Mouse (Mus musculus): ENCODE data around the gene Glrx.
"Not testable (repeated sequence)": the region's sequence is repeated elsewhere in the genome, so short reads cannot be mapped to it uniquely, and the experiment has no call there.

Glrx gene

DNA sequence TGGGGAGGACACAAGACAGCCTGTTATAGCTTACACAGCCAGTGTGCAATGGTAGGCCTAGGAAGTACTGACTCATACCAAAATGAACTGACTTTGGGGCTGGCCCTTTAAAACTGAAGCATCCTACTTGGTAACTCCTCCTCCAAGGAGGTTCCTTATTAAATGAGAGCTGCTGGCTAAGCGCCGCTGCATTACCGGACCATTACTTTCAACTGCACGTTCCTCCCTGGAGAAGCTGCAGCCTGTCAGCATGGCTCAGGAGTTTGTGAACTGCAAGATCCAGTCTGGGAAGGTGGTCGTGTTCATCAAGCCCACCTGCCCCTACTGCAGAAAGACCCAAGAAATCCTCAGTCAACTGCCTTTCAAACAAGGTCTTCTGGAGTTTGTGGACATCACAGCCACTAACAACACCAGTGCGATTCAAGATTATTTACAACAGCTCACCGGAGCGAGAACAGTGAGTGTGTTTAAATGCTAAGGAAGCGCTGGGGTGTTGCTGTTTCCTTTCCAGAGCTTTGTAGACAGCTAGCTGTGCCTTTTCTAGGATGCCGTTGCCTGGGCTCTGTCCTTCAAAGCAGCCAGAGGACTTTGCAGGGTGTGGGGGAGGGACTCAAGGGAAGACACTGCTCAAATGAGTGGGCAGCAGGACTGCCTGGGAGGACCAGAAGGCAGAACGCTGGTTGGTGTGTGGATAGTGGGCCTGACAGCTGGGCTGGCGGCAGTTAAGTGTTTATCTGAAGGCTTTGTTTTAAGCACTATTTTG is at the start of gene Glrx:
Gene Glrx, plus strand, starts transcription at position 150 of the 763 bp plus-strand sequence.
- DNase-seq (ENCODE audit: low read depth, low spot score) = peak; percentile 55

GRCm38 (mm10) chr13:75790550-75791205 is 49.0 kb upstream of the Glrx start:
- DNase-seq (ENCODE audit: low read depth, low spot score) = no peak

GRCm38 (mm10) chr13:75793863-75794629 is 45.6 kb upstream of the Glrx start:
- no peak for DNase-seq (ENCODE audit: low read depth, low spot score)

GRCm38 (mm10) chr13:75797369-75798141 is 42.1 kb upstream of the Glrx start:
- DNase-seq (ENCODE audit: low read depth, low spot score) = peak; percentile 61

DNA sequence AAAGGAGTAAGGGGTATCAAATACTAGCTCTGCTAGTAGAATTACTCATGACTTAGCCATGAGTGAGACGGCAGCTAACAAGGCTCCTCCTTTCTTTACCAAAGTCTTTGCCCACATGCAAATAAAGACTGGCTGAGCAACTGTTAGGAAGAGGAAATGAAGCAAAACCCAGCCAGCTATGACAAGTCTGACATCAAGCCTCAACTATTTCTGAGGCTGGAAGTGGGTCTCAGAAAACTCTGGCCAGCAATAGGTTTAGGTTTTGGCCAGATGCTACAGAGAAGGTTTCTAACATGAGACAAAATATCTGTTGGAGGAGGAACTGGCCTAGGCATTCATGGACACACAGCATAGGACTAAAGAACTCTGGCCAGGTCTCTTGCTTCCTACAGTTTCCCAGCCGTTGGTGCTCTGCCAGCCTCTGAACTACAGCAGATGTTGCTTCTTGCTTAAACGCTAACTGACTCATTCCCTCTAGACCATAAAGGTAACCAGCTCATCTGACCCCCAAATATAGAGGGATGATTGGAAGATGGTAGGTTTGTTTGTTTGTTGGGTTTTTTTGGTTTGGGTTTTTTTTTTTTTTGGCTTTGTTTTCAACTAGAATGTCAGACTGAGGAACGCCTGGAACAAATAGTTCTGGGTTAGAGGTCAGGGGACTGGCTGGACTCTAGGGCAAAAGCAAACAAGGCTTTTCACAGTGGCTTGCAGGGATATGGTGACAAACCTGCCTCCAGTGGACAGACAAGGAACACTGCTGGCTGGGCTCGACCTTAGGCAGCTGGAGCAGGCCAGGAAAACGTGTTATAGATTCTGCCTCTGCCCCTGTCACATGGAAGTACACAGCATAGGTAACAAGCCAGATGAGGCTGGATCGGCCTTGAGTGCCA is 41.0 kb upstream of the Glrx start:
- DNase-seq (ENCODE audit: low read depth, low spot score) = no peak

GRCm38 (mm10) chr13:75799421-75799820 is 40.2 kb upstream of the Glrx start:
- DNase-seq (ENCODE audit: low read depth, low spot score) = no peak

DNA sequence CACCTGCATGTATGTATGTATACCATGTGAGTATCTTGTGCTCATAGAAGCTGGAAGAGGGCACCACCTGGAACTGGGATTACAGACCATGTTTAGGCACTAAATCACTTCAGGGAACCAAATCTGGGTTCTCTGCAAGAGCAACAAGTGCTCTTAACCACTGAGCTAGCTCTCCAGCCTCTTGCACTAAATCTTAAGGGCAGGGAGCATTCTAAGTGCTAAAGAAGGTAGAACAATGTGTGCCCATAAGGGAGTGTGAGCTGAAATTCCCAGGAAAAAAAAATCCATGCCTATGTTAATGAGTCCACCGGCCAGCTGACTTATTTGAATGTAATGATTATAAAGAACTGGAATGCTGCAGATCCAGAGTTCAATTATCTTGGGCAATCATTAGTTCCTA is 31.7 kb upstream of the Glrx start:
- DNase-seq (ENCODE audit: low read depth, low spot score) = no peak

GRCm38 (mm10) chr13:75809957-75810356 is 29.7 kb upstream of the Glrx start:
- DNase-seq (ENCODE audit: low read depth, low spot score) = no peak

GRCm38 (mm10) chr13:75817183-75817582 is 22.5 kb upstream of the Glrx start:
- DNase-seq (ENCODE audit: low read depth, low spot score) = no peak

DNA sequence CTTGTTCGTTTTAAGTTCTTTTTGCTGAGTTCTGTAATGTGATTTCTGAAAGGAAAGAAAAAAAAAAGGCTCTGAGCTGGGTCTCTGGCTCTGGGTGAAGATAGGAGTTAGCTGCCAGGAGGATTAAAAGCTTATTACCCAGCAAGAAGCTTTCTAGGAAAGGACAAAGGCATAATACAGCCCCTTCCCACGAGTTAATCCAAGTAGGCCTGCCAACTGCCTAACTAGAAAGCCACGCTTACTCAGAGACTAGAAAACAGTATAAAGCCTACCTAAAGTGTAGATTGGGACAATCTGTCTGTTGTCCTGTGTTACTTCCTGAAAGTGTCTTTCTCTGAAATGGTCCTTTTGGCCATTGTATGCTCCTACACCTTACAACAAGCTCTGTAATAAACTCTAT is 21.2 kb upstream of the Glrx start:
- DNase-seq (ENCODE audit: low read depth, low spot score) = no peak

GRCm38 (mm10) chr13:75818945-75819706 is 20.5 kb upstream of the Glrx start:
- DNase-seq (ENCODE audit: low read depth, low spot score) = no peak

DNA sequence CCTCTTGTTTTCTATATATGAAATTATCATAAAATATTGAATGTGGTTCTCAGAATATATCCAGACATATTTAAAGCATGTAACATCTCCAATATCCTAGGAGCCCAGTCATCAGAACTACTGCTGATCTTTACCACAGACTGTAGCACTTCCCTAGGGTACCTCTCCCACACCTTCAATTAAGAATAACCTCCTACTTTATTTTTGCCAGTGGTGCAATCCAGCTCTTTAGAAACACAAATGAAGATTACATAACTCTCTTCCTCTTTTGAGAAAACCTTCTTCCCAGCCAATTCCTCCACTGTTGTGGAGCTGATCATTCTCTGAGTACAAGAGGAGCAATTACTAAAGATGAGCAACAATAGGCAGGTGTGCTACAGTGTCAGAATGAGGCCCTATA is 19.8 kb upstream of the Glrx start:
- no peak for DNase-seq (ENCODE audit: low read depth, low spot score)

DNA sequence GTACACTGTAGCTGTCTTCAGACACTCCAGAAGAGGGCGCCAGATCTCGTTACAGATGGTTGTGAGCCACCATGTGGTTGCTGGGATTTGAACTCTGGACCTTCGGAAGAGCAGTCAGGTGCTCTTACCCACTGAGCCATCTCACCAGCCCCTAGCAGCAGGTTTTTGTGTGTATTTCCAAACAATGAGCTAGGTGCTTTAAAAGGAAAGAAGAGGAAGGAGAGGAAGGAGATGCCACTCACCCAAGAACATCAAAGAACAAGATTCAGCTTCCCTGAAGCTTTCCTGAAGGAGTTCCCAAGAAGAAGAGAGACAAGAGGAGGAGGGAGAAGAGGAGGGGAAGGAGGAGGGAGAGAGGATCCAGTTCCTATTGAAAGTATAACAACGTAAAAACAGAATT is 17.3 kb upstream of the Glrx start:
- not testable (repeated sequence) for DNase-seq (ENCODE audit: low read depth, low spot score)

- DNase-seq (ENCODE audit: low read depth, low spot score) = no peak
Observed at GRCm38 (mm10) chr13:75823201-75823600, 16.5 kb upstream of the Glrx start.

GRCm38 (mm10) chr13:75824611-75825319 is 14.9 kb upstream of the Glrx start:
- no peak for DNase-seq (ENCODE audit: low read depth, low spot score)

- no peak for DNase-seq (ENCODE audit: low read depth, low spot score)
Observed at GRCm38 (mm10) chr13:75825388-75825787, 14.3 kb upstream of the Glrx start.

GRCm38 (mm10) chr13:75830708-75831107 is 9.0 kb upstream of the Glrx start:
- DNase-seq (ENCODE audit: low read depth, low spot score) = no peak

GRCm38 (mm10) chr13:75831710-75832109 is 8.0 kb upstream of the Glrx start:
- no peak for DNase-seq (ENCODE audit: low read depth, low spot score)

- DNase-seq (ENCODE audit: low read depth, low spot score) = no peak
Observed at GRCm38 (mm10) chr13:75832697-75833096, 7.0 kb upstream of the Glrx start.
